Mouse (Mus musculus) 3134 (cell line): ENCODE data around the gene Gm49486.

Experiments
- DNase-seq: peaks from one replicate; pipeline ENCODE4 v3.0.0-alpha.2; 2011; ENCODE audit warnings: low spot score; ENCODE audit not compliant: insufficient read length; ENCODE audit errors: extremely low read depth

Gm49486 gene

DNA sequence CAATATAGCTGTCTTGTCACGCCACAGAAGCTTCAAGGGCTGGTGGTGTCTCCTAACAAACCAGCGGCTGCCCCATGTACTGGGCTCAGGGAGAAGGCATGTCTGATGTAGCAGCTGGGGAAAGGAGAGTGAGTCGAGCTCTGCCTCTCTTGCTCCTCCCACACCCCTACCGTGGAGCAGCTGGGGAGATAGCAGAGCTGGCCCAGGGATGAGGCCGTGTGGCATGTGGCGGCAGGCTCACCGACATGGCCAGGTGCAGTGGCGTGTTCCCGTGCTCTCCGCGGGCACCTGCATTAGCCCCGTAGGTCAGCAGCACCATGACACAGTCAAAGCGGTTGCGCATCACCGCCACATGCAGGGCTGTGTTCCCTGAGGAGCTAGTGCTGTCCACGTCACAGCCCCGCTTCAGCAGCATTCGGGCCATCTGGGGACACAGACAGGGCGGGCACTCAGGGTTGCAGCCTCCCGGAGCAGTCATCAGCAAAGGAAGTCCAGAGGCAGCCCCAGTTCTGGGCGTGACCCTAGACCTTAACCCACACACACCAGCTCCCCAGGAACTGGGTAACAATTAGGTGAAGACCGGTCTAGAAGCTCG, 76.9 kb downstream of the Gm49486 start:
- DNase-seq = no peak
